Mouse (Mus musculus): ENCODE measurements at regions not wholly inside any gene's neighbourhood (a gene's known extent, or its start where the extent isn't known, plus 50 kb on each side); places are given as distances from the start of the nearest gene placed in this dataset.

GRCm38 (mm10) chrX:11678086-11678485 lies 350.5 kb downstream of the H2al1j start:
- TF ChIP-seq POLR2A (IDR thresholded peaks at IDR 0.05; ENCODE audit: borderline replicate concordance, insufficient read depth, low read length) (no peak), CTCF (IDR thresholded peaks at IDR 0.05; ENCODE audit: borderline replicate concordance, insufficient read depth, low read depth, low read length) (no peak)
